Mouse (Mus musculus): Measurements from ENCODE around the gene Map7. TPM values are rescaled to one million over a fixed set of nuclear protein-coding genes. Genes with fewer than 3 reads are reported as not detected.

Map7 gene
- polyA plus RNA-seq, 1 experiment from 2014 or later: 8.2 TPM

DNA sequence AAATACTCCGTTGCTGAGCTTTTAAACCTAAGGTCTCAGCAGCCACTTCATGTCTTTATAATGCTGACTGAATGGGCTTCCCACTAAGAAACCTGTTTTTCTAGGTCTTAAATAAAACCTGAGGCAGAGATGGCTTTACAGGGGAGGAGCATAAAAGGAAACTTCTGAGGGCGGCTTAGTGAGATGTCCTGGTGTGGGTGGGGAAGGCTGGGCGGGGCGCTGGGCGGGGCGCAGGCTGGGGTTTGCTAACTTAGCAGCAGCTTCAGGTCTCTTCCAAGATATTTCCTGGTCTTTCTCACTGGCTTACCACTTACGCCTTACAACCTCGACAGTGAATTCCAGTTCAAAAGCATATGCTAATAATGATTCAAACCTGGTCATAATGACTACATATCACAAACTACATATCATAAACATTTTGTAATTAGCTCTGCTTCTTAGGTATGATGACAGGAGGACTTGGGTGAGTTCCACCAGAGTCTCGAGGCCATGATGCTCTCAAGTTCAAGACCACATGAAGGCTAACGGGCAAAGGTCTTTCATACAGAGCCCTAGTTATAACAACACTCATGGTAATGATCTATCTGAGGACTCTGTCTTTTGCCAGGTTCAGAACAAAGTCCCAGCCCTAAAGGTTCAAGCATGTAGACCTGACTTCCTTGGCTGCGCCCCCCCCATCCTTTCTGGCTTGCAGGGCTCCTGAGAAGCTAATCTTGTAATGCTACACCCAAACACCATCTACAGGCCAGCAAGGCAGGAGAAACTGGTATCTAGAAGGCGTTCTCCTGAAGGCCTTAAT is 30.7 kb downstream of the Map7 start:
- no peak for ATAC-seq (ENCODE audit: low FRiP score)

DNA sequence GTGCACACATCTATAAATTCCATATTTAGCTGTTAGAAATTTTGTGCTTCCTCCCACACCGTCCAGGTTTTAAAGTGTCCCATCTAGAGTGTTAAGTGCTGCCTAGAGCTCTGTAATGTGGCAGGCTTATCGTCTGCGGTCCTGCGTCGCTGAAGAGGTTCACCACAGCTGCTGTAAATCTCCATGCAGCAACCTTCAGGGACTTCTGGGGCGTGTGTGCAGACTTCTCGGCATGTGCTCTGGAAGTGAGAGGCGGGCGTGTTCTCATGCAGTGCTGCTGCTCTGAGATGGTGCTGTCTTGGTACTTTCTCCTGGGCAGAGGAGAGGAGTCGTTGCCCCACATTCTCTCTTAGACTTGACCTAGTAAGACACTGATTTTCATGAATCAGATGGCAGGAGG is 32.9 kb downstream of the Map7 start:
- ATAC-seq (ENCODE audit: low FRiP score): no peak
- Histone ChIP-seq H3K27ac (no peak overlapping the region), H3K9ac (no peak overlapping the region), H3K4me2 (no peak overlapping the region), H3K4me1 (peaks cover 10% of the 10 kb centered on the region), H3K36me3 (replicated peaks) (no peaks in the 10 kb centered on the region), H3K27me3 (no peaks in the 10 kb centered on the region), H3K4me3 (replicated peaks) (no peak overlapping the region), H3K9me3 (no peaks in the 10 kb centered on the region)
- WGBS: 73% methylated on average over 10 of the region's 10 CpGs

More for the DNA sequence above, 30.7 kb downstream of the Map7 start:
- Histone ChIP-seq H3K9me3 (no peaks in the 10 kb centered on the region), H3K27me3 (no peaks in the 10 kb centered on the region), H3K9ac (no peak overlapping the region), H3K4me1 (peaks cover 10% of the 10 kb centered on the region), H3K4me2 (no peak overlapping the region), H3K4me3 (replicated peaks) (no peak overlapping the region), H3K36me3 (replicated peaks) (no peaks in the 10 kb centered on the region), H3K27ac (no peak overlapping the region)
- WGBS: 44% methylated on average over 12 of the region's 12 CpGs

DNA sequence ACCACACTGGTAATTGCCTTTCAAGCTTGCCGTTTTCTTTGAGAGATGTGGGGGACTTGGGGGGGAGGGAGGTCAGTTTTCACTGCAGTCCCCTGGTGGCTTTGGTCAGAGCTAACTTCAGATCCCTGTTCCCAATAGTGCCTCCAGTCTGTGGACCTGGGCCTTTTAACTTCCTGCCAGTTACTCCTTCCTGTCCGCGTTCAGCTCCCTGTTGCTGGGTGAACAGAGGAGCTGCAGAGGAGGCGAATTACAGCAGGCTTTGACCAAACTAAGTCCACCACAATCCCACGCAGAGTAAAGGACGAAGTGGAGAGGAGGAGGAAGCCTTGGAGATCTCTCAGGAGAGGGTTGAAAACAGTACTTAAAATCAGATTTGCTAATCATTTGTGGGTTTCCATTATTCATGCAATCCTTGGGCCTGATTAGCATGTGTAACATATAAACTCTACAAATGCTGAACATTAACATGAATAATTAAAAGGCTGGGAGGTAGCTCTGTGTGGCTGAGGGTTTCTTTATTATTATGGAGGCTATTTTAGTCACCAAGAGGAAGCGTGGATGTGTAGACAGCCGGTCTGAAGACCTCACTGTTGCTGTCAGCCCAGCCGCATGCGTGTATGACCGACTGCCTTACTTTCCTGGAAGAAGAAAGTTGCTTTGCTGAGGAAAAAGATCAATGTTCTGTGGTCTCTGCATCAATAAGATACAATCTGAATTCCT is 33.6 kb downstream of the Map7 start:
- H3K4me1 ChIP-seq: peaks cover 10% of the 10 kb centered on the region
- 55% methylated on average over 11 of the region's 11 CpGs for WGBS
- no peaks in the 10 kb centered on the region for H3K27me3 ChIP-seq
- H3K36me3 ChIP-seq (replicated peaks): no peaks in the 10 kb centered on the region
- no peak overlapping the region for H3K9ac ChIP-seq
- H3K4me2 ChIP-seq: no peak overlapping the region
- H3K27ac ChIP-seq: no peak overlapping the region
- no peak for ATAC-seq (ENCODE audit: low FRiP score)
- H3K4me3 ChIP-seq (replicated peaks): no peak overlapping the region
- H3K9me3 ChIP-seq: no peaks in the 10 kb centered on the region

DNA sequence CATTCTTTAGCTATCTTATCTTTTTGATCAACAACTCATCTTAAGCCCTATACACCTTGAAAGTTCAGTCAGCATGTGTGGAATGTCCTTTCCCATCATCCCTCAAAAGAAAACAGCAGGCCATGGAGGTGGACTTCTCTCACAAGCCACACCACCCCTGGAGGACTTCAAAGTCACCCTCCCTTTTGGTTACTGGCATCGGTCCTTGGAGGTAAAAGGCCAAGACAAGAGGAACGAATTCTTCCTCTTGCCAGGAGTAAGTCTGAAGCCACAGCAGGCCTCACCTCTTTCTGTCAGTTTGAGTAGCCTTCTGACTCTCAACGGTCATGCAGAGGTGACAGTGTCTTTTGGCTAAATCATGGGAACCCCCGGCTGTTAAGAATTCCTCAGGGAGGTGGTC is 36.1 kb downstream of the Map7 start:
- no peak overlapping the region for H3K9ac ChIP-seq
- H3K4me3 ChIP-seq (replicated peaks): no peak overlapping the region
- WGBS: 87% methylated on average over 4 of the region's 4 CpGs
- peaks cover 10% of the 10 kb centered on the region for H3K4me1 ChIP-seq
- no peak overlapping the region for H3K4me2 ChIP-seq
- ATAC-seq (ENCODE audit: low FRiP score): no peak
- H3K36me3 ChIP-seq (replicated peaks): no peaks in the 10 kb centered on the region
- H3K27me3 ChIP-seq: no peaks in the 10 kb centered on the region
- no peak overlapping the region for H3K27ac ChIP-seq
- H3K9me3 ChIP-seq: no peaks in the 10 kb centered on the region

DNA sequence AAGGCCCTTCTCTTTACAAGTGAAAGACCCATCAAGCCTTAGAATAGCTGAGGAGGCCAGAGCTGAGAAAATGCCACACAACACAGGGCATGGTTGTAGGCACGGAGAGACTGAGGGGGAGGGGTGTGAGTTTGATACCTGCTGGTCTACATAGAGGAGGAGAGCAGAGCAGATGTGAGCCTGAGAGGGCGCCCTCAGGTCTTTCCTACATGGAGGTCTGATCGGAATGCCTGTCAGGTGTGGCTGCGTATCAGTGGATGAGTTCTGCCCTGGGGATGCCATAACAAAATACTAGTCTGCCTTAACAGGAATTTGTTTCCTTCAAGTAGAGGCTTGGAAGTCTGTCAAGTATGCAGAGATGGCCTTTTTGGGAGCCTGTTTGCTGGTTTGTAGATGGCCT is 37.0 kb downstream of the Map7 start:
- Histone ChIP-seq H3K4me3 (replicated peaks) (no peak overlapping the region), H3K27ac (no peak overlapping the region), H3K4me2 (no peak overlapping the region), H3K36me3 (replicated peaks) (no peaks in the 10 kb centered on the region), H3K9me3 (no peaks in the 10 kb centered on the region), H3K9ac (no peak overlapping the region), H3K27me3 (no peaks in the 10 kb centered on the region), H3K4me1 (peaks cover 10% of the 10 kb centered on the region)
- ATAC-seq (ENCODE audit: low FRiP score): no peak
- 82% methylated on average over 4 of the region's 4 CpGs for WGBS

DNA sequence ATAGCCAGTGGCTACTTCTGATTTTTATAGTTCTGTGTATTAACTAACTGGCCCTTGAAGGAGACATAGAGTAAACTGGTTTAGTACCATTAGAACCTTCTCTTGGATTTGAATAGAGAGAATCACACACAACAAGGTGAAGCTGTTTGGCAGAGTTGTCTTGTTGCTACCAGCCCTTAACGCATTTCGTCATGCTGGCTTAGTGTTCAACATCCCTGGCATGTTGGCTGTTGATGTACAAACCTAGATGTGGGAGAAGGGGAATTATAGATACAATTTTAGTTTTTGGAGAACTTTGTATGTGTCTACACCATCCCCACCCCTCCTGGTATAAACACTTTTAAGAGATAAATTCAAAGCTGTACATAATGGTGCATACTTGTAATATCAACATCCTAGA is 37.5 kb downstream of the Map7 start:
- no peak overlapping the region for H3K9ac ChIP-seq
- H3K4me1 ChIP-seq: peaks cover 10% of the 10 kb centered on the region
- no peaks in the 10 kb centered on the region for H3K36me3 ChIP-seq (replicated peaks)
- H3K4me2 ChIP-seq: no peak overlapping the region
- no peaks in the 10 kb centered on the region for H3K27me3 ChIP-seq
- H3K9me3 ChIP-seq: no peaks in the 10 kb centered on the region
- H3K27ac ChIP-seq: no peak overlapping the region
- 95% methylated on average over 2 of the region's 2 CpGs for WGBS
- no peak overlapping the region for H3K4me3 ChIP-seq (replicated peaks)
- ATAC-seq (ENCODE audit: low FRiP score): no peak

DNA sequence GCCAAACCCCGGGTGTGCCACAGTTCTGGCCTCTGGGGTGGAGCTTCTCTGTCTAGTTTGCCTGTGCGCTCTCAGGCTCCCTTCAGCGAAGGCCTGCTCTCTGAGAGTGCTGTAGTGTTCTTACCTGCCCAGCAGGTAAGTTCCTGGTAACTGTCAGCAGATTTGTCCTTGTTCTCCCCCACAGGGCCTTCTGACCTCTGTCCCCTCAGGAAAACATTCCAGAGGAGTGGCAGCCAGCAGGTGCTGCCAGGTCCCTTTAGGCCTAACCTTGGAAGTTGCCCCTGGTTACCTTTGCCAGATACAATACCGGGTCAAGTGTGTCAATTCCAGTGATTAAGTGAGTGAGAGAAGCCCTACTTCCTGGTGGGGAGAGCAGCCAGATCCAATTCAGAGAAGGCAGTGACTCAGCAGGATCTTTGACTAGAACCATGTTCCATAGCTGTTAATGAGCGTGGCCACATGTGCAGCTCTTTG is 38.6 kb downstream of the Map7 start:
- ATAC-seq (ENCODE audit: low FRiP score): no peak
- Histone ChIP-seq H3K9ac (no peak overlapping the region), H3K27ac (no peak overlapping the region), H3K27me3 (no peaks in the 10 kb centered on the region), H3K4me2 (no peak overlapping the region), H3K4me1 (peaks cover 3% of the 10 kb centered on the region; the same call in 1 of the 2 replicates), H3K36me3 (replicated peaks) (no peaks in the 10 kb centered on the region), H3K9me3 (no peaks in the 10 kb centered on the region), H3K4me3 (replicated peaks) (no peak overlapping the region)
- WGBS: 82% methylated on average over 5 of the region's 5 CpGs

DNA sequence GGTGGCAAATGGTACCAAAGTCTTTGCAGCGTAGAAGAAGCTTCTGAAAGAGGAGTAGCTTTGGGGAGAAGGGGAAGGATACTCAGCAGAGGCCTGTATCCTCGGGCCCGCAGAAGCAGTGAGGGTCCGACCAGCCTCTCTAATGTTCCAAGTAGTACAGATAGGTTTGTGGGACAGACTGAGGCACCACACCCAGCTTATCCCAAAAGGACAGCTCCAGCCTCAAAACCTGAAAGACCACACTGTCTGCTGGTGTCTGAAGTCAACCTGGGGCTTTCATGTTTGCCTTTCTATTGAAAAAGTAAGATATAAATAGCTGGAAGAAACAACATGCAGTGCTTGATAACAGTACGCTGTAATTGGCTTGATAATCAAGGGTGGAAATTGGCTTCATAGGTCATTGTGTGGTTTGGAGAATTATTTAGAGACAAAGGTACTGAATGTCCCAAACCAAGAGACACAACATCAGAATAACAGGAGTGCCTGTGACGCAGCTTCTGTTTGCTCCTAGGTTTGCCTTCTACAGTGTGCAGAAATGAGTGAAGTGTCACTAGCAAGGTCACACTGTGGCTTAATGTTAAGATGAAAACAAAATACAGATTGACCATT is 42.0 kb downstream of the Map7 start:
- Histone ChIP-seq H3K4me3 (replicated peaks) (no peak overlapping the region), H3K27me3 (no peaks in the 10 kb centered on the region), H3K9me3 (no peaks in the 10 kb centered on the region), H3K4me1 (peaks cover 6% of the 10 kb centered on the region), H3K27ac (no peak overlapping the region), H3K9ac (no peak overlapping the region), H3K36me3 (replicated peaks) (no peaks in the 10 kb centered on the region), H3K4me2 (no peak overlapping the region)
- 92% methylated on average over 6 of the region's 6 CpGs for WGBS
- no peak for ATAC-seq (ENCODE audit: low FRiP score)

DNA sequence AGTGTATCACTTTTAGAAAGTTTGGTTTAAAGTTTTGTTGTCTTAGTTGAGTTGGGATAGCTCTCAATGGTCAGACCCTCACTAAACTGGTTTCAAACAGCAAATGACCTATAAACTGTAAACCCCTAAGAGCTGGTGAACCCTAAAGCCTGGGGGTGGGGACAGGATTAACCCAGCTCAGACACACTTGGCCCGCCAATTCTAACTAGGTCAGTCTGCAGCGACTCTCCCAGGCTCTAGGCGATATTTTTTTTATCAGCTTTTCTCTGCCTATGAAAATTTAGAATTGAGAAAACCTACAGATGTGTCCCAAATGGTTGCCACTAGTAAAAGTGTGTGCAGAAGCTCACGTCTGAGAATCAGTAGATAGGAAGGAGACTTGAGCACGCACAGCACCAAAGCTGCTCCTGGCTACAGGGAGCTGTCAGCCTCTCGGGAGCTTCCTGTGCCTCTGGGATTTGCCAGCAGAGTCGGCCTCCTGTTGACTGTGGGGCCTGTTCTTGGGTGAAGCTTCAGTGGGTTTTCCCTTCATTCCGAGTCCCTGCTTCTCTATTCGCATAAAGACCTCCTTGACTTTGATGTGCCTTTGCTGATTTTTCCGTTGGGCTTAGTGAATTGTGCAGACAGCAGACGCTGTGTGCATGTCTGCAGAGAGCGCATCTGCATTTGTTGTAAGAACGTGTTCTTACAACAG is 46.7 kb downstream of the Map7 start:
- Histone ChIP-seq H3K4me2 (no peak overlapping the region), H3K9me3 (no peaks in the 10 kb centered on the region), H3K4me3 (replicated peaks) (no peak overlapping the region), H3K36me3 (replicated peaks) (no peaks in the 10 kb centered on the region), H3K27ac (no peak overlapping the region), H3K4me1 (peaks cover 9% of the 10 kb centered on the region), H3K9ac (no peak overlapping the region), H3K27me3 (no peaks in the 10 kb centered on the region)
- ATAC-seq (ENCODE audit: low FRiP score): no peak
- 23% methylated on average over 13 of the region's 13 CpGs for WGBS

DNA sequence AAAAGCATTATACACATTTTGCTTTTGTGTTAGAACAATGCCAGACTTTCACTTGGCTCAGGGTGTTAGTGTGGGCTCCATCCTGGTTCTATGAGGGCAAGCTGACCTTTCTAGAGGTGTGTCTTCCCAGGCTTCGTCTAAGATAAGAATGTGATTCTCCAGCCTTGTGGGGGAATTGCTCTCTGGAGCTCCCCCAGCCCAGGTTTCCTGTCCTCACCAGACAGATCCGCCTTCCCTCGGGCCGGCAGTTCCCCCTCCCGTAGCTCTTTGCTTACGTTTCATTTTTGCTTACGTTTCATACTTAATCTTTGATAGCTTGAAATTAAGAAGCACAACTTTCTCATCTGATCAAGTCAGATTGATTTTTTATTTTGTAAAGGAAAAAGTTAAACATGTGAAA is 48.8 kb downstream of the Map7 start:
- ATAC-seq (ENCODE audit: low FRiP score): no peak
- Histone ChIP-seq H3K4me2 (no peak overlapping the region), H3K27ac (no peak overlapping the region), H3K4me3 (replicated peaks) (no peak overlapping the region), H3K9ac (no peak overlapping the region), H3K4me1 (peaks cover 16% of the 10 kb centered on the region), H3K9me3 (no peaks in the 10 kb centered on the region), H3K36me3 (replicated peaks) (no peaks in the 10 kb centered on the region), H3K27me3 (no peaks in the 10 kb centered on the region)
- WGBS: 84% methylated on average over 7 of the region's 7 CpGs

DNA sequence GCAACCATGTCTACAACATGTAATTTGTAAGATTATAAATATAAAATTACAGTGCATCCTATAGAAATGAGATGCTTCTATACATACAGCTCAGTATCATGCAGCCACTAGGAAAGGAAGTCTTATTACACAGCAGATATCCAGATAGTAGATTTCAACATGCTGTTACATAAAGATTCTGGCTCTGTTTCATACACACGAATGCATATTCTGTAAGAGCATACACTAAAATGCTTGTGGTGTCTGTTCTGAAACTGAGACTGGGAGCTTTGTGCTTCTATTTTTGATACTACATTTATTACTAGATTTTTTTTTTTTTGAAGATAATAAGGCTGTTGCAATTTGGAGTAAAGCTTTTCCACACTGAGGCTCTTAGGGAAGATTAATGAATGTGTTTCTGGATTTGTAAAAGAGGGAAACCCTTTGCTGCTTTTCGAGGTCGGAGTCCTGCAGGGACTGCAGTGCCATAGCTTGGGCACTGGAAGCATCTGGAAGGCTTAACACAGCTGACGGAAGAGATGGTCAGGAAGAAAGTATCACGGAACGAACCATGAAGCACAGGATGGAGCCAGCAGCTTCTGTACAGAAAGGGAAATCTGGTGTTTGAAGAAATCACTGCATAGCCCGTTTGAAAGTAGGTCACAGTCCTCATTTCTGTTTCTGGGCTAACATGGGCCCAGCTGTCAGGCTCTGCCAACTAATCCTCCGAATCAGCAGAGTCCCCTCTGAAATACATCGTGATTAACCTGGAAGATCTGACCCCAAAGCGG is 50.9 kb downstream of the Map7 start:
- Histone ChIP-seq H3K27ac (no peak overlapping the region), H3K9me3 (no peaks in the 10 kb centered on the region), H3K36me3 (replicated peaks) (no peaks in the 10 kb centered on the region), H3K9ac (no peak overlapping the region), H3K4me3 (replicated peaks) (no peak overlapping the region), H3K4me1 (peaks cover 16% of the 10 kb centered on the region), H3K27me3 (0 out of 2 replicates have a peak, but pooled peaks cover 4% of the 10 kb centered on the region), H3K4me2 (no peak overlapping the region)
- ATAC-seq (ENCODE audit: low FRiP score): no peak
- WGBS: 74% methylated on average over 10 of the region's 10 CpGs
